Mouse (Mus musculus): ENCODE measurements around the gene Irs2.

GRCm38 (mm10) chr8:11004781-11005459 lies 3.3 kb downstream of the Irs2 start:
- TF ChIP-seq GATA1 (IDR thresholded peaks at IDR 0.05; ENCODE audit: low read length): no peak
- no peak for TF ChIP-seq TAL1 (IDR thresholded peaks at IDR 0.05; ENCODE audit: low read length)
